Mouse (Mus musculus) adrenal gland, postnatal 36 days (tissue): ENCODE measurements around the gene Tmem223. TPM values are rescaled to one million over a fixed set of nuclear protein-coding genes. Genes with fewer than 3 reads are reported as not detected.

Source experiments
- DNase-seq, 2 experiments: peaks; one replicate each; pipeline ENCODE4 v3.0.0; 2021; ENCODE audit warnings: mixed read lengths in 1 of 2
- microRNA-seq: library from miRNA; unstranded; fragments of <30 nt; microRNA quantifications from one replicate; pipeline ENCODE4 v1.2.0, GENCODE M21; 2021
- total RNA-seq, 2 experiments: library from RNA; stranded (reverse); gene quantifications; 2 replicates each; pipeline ENCODE4 v1.2.3; 2021

The Tmem223 gene
- total RNA-seq, 2 experiments from 2014 or later: 113 to 127 TPM

GRCm38 (mm10) chr19:8803204-8803780 is 32.5 kb downstream of the Tmem223 start:
- DNase-seq: no peak

GRCm38 (mm10) chr19:8803879-8804660 is 33.3 kb downstream of the Tmem223 start:
- DNase-seq: no peak

GRCm38 (mm10) chr19:8806810-8807209 is 36.0 kb downstream of the Tmem223 start:
- DNase-seq: no peak

GRCm38 (mm10) chr19:8815812-8816211 is 45.0 kb downstream of the Tmem223 start:
- peak in 1 of 2 experiments; percentile 35 for DNase-seq

GRCm38 (mm10) chr19:8817001-8817400 is 46.2 kb downstream of the Tmem223 start:
- no peak for DNase-seq

GRCm38 (mm10) chr19:8818301-8818798 is 47.6 kb downstream of the Tmem223 start:
- DNase-seq: no peak

- DNase-seq: peak; percentile 96 to 97
Observed at GRCm38 (mm10) chr19:8818801-8819595, 48.2 kb downstream of the Tmem223 start, which contains the start of gene Ttc9c. TSS of gene Ttc9c (minus strand) at chr19:8819333.

- peak; percentile 99 for DNase-seq
Observed at GRCm38 (mm10) chr19:8819596-8820423, 49.0 kb downstream of the Tmem223 start, which contains the start of gene Hnrnpul2. TSS of gene Hnrnpul2 (plus strand) at chr19:8820010.

GRCm38 (mm10) chr19:8820424-8820956 is 49.7 kb downstream of the Tmem223 start:
- DNase-seq: no peak

- DNase-seq: no peak
Observed at GRCm38 (mm10) chr19:8821146-8821545, 50.4 kb downstream of the Tmem223 start.

Small RNA genes within 50 kb of the gene (microRNA-seq; reads per million reads assigned to microRNA genes)
- not detected for gene Mir6992

Other genes with a start within 250 kb of the Tmem223 start
- under 1 TPM in 1 of 2 experiments, not detected in 1; 0.36 TPM for gene Slc22a8, start 179.7 kb upstream of the Tmem223 start, total RNA-seq
- gene Slc22a6, start 153.0 kb upstream of the Tmem223 start, total RNA-seq: not detected
- gene Chrm1, start 107.2 kb upstream of the Tmem223 start, total RNA-seq: 1 to 10 TPM; 1.3 TPM
- 100 to 1,000 TPM; 354 to 445 TPM for gene Slc3a2, start 47.6 kb upstream of the Tmem223 start, total RNA-seq
- gene Wdr74, start 35.2 kb upstream of the Tmem223 start, total RNA-seq: 10 to 100 TPM; 52.3 to 71.2 TPM
- 1 to 10 TPM in 1 of 2 experiments, under 1 TPM in 1; 0.82 to 1.0 TPM for gene 1700092M07Rik, start 30.3 kb upstream of the Tmem223 start, total RNA-seq
- gene Stx5a, start 29.6 kb upstream of the Tmem223 start, total RNA-seq: 10 to 100 TPM; 83.6 to 92.9 TPM
- gene Nxf1, start 13.9 kb upstream of the Tmem223 start, total RNA-seq: 100 to 1,000 TPM in 1 of 2 experiments, 10 to 100 TPM in 1; 94.7 to 144 TPM
- 10 to 100 TPM; 44.8 to 69.2 TPM for gene Tmem179b, start 3.5 kb downstream of the Tmem223 start, total RNA-seq
- 10 to 100 TPM; 11.2 to 16.7 TPM for gene Taf6l, start 15.4 kb downstream of the Tmem223 start, total RNA-seq
- 10 to 100 TPM; 90.5 to 98.5 TPM for gene Polr2g, start 27.6 kb downstream of the Tmem223 start, total RNA-seq
- 1 to 10 TPM; 2.0 to 2.9 TPM for gene Zbtb3, start 31.6 kb downstream of the Tmem223 start, total RNA-seq
- gene Ttc9c, start 48.3 kb downstream of the Tmem223 start, total RNA-seq: 10 to 100 TPM; 31.7 to 32.2 TPM
- 10 to 100 TPM; 61.8 to 67.6 TPM for gene Hnrnpul2, start 49.0 kb downstream of the Tmem223 start, total RNA-seq
- 1 to 10 TPM in 1 of 2 experiments, not detected in 1; 1.7 TPM for gene AC129217.1, start 58.8 kb downstream of the Tmem223 start, total RNA-seq
- 100 to 1,000 TPM; 132 to 176 TPM for gene Bscl2, start 66.5 kb downstream of the Tmem223 start, total RNA-seq
- 1 to 10 TPM; 5.2 to 5.4 TPM for gene Gng3, start 68.2 kb downstream of the Tmem223 start, total RNA-seq
- 1 to 10 TPM; 4.2 to 4.5 TPM for gene Lrrn4cl, start 79.8 kb downstream of the Tmem223 start, total RNA-seq
- 100 to 1,000 TPM; 177 to 218 TPM for gene Ubxn1, start 100.5 kb downstream of the Tmem223 start, total RNA-seq
- gene Uqcc3, start 109.9 kb downstream of the Tmem223 start, total RNA-seq: 10 to 100 TPM; 49.9 to 79.8 TPM
- 10 to 100 TPM in 1 of 2 experiments, 1 to 10 TPM in 1; 5.3 to 17.6 TPM for gene Lbhd1, start 112.7 kb downstream of the Tmem223 start, total RNA-seq
- not detected for gene Gm49403, start 112.9 kb downstream of the Tmem223 start, total RNA-seq
- gene 1810009A15Rik, start 117.9 kb downstream of the Tmem223 start, total RNA-seq: 10 to 100 TPM; 49.6 to 50.3 TPM
- gene Gm49416, start 117.9 kb downstream of the Tmem223 start, total RNA-seq: 1 to 10 TPM; 1.0 to 4.2 TPM
- 10 to 100 TPM; 23.7 to 25.8 TPM for gene Ints5, start 122.0 kb downstream of the Tmem223 start, total RNA-seq
- 100 to 1,000 TPM; 190 to 201 TPM for gene Ganab, start 127.1 kb downstream of the Tmem223 start, total RNA-seq
- gene B3gat3, start 149.4 kb downstream of the Tmem223 start, total RNA-seq: 10 to 100 TPM; 56.3 to 66.1 TPM
- gene Rom1, start 158.4 kb downstream of the Tmem223 start, total RNA-seq: 10 to 100 TPM; 38.7 to 61.5 TPM
- gene Eml3, start 158.6 kb downstream of the Tmem223 start, total RNA-seq: 10 to 100 TPM; 46.9 to 59.1 TPM
- gene Mta2, start 170.9 kb downstream of the Tmem223 start, total RNA-seq: 10 to 100 TPM; 88.0 to 88.6 TPM
- 10 to 100 TPM; 20.7 to 24.4 TPM for gene Tut1, start 182.9 kb downstream of the Tmem223 start, total RNA-seq
- 100 to 1,000 TPM; 331 to 363 TPM for gene Eef1g, start 196.0 kb downstream of the Tmem223 start, total RNA-seq
- gene Ahnak, start 218.3 kb downstream of the Tmem223 start, total RNA-seq: 100 to 1,000 TPM; 114 to 197 TPM